Mouse (Mus musculus): ENCODE results near the gene Slc35f1.

Slc35f1 gene

DNA sequence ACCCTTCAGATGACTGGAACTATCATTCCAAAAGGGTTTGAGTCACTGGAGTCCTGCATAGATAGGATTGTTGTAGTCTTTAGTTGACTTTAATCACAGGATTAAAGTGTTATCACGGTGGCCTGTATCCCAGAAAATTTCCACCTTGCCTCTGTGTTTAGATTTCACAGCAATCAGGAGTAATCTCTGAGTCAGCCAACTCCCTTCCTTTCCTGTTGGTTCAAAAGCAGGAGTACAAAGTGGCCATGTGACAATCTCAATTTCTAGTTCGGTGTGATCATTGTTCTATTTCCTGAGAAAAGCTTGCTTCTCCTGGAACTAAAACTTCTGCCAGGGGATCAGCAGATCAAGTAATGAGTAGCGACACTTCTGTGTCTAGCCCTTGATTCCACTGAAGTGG is 410.5 kb downstream of the Slc35f1 start:
- no peak for DNase-seq (ENCODE audit: low read depth, low spot score)

DNA sequence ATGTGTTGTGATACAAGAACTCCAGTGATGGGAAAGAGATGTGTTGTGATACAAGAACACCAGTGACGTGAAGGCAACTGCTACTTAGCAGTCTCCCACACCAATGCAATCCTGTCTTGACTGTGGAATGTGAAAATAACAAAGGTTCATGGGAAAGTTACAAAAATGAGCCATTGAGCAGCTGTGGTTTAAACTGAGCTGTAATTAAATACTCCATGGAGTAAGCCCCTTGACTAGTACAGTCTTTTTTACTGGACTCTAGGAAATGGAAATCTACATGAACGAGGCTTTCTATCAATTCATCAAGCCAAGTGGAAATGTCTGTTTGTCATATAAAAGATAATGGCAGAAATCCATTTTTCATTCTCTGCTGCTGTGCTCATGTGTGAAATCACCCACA is 411.1 kb downstream of the Slc35f1 start:
- DNase-seq (ENCODE audit: low read depth, low spot score) = no peak

GRCm38 (mm10) chr10:53102423-53102822 is 412.1 kb downstream of the Slc35f1 start:
- no peak for DNase-seq (ENCODE audit: low read depth, low spot score)

DNA sequence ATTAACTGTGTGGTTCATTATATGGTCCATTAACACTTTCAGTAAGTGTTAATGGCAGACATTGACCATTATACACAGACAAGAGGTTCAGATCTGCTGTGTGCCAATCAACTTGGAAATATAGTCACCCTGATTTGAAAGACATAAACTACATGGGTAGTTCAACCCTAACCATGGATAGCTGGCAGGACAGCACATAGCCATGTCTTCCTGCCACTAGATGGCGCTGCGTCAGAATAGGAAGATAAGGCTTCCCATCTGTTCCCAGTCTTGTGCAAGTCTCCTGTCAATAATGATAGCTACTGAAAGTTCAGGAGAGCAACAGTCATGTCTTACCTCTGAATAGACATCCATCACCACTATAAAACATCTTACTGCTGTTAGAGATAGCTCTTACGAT is 424.7 kb downstream of the Slc35f1 start:
- DNase-seq (ENCODE audit: low read depth, low spot score) = peak; percentile 19

GRCm38 (mm10) chr10:53115673-53116398 is 425.5 kb downstream of the Slc35f1 start:
- DNase-seq (ENCODE audit: low read depth, low spot score) = no peak

GRCm38 (mm10) chr10:53120608-53121007 is 430.3 kb downstream of the Slc35f1 start:
- no peak for DNase-seq (ENCODE audit: low read depth, low spot score)

GRCm38 (mm10) chr10:53124365-53124764 is 434.0 kb downstream of the Slc35f1 start:
- no peak for DNase-seq (ENCODE audit: low read depth, low spot score)

DNA sequence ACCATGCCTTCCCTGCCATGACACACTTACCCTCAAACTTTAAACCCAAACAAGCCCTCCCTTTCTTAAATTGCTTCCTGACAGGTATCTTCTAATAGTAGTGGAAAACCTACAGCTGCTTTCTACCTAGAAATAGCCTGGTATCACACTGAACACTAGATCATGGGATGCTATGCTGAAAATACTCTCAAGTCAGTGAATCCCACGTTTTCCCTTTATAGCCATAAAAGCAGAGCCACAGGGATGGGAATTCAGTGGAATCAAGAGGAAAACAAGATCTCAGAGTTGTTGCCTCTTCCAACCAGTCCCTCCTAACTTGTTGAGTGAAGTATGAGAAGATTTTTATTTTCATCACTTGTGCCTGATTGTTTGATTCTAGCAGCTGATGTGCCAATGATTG is 442.4 kb downstream of the Slc35f1 start:
- DNase-seq (ENCODE audit: low read depth, low spot score) = no peak

DNA sequence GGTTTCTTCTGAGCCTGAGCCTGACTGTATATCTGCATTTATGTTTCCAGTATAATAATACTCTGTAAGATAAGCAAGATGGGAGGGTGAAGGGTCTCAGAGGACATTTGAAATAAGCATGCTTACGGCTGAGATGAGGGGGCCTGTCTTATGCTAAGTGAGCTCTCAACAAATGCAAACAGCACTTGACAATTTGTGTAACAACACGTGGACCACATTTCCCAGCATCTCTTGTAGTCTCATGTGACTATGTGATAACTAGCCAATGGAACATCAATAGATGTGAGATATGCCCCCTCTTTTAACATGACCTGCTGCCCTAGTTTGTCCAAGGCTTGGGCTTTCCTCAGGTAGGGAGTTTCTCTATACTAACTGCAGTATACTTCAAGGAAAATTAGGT is 460.0 kb downstream of the Slc35f1 start:
- DNase-seq (ENCODE audit: low read depth, low spot score) = no peak

GRCm38 (mm10) chr10:53150916-53151315 is 460.6 kb downstream of the Slc35f1 start:
- DNase-seq (ENCODE audit: low read depth, low spot score) = no peak

DNA sequence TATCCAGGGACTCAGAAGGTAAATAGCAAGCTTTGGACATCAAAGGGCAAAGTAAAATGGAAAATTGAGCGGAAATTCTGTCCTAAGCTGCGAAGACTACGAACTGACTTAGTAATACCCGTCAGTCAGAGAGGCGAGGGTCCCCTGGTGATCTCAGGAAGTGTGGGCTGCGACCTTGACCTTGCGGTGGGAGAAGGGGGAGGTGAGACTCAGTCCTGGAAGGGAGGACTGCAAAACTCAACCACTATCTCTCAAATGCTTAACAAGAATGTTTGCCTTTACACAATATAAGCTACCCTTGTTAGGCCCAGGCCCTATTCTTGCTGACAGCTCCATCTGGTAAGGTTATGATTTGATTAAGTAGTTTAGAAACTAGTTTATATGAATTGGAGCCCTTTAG is 466.0 kb downstream of the Slc35f1 start:
- DNase-seq (ENCODE audit: low read depth, low spot score) = no peak

GRCm38 (mm10) chr10:53157740-53158139 is 467.4 kb downstream of the Slc35f1 start:
- no peak for DNase-seq (ENCODE audit: low read depth, low spot score)

Measured in retina, postnatal 7 days (tissue).